Mouse (Mus musculus) CD4-positive naive resting alpha-beta T cell, adult 57 days (primary cell): Measurements from ENCODE around the gene Zfp65. TPM values are rescaled to one million over a fixed set of nuclear protein-coding genes. Genes with fewer than 3 reads are reported as not detected.

Experiments
- total RNA-seq: library from RNA; stranded (reverse); gene quantifications from one replicate; pipeline ENCODE4 v1.2.4, GENCODE M21; 2023

The Zfp65 gene
- total RNA-seq = 7.2 TPM

GRCm38 (mm10) chr13:67728641-67729318 is at the start of gene Zfp65:
Gene Zfp65, minus strand, starts transcription at chr13:67729173.

GRCm38 (mm10) chr13:67754333-67755306 is 25.6 kb upstream of the Zfp65 start, which contains the start of gene Zfp85:
Gene Zfp85, minus strand, starts transcription at chr13:67755228.

GRCm38 (mm10) chr13:67686971-67687370 is 42.0 kb downstream of the Zfp65 start, which contains the start of gene Zfp738:
Gene Zfp738, minus strand, starts transcription at chr13:67687071.

Other genes starting within 250 kb of the Zfp65 start
- gene Zfp874b, start 244.9 kb downstream of the Zfp65 start, total RNA-seq = 22.2 TPM
- 11.8 TPM for gene Zfp58, start 228.6 kb downstream of the Zfp65 start, total RNA-seq
- not detected for gene Gm26965, start 203.0 kb downstream of the Zfp65 start, total RNA-seq
- gene Zfp87, start 203.0 kb downstream of the Zfp65 start, total RNA-seq = 19.9 TPM
- 10.6 TPM for gene Zfp748, start 175.3 kb downstream of the Zfp65 start, total RNA-seq
- gene Zfp729b, start 119.5 kb downstream of the Zfp65 start, total RNA-seq = 10.2 TPM
- 2.2 TPM for gene Gm49345, start 91.4 kb downstream of the Zfp65 start, total RNA-seq
- gene Zfp729a, start 91.4 kb downstream of the Zfp65 start, total RNA-seq = 10.7 TPM
- 5.4 TPM for gene Zfp738, start 42.1 kb downstream of the Zfp65 start, total RNA-seq
- 5.1 TPM for gene Zfp85, start 26.1 kb upstream of the Zfp65 start, total RNA-seq
- gene Zfp493, start 50.5 kb upstream of the Zfp65 start, total RNA-seq = 0.86 TPM
- gene Zfp273, start 84.6 kb upstream of the Zfp65 start, total RNA-seq = 4.0 TPM
- not detected for gene Gm10037, start 101.9 kb upstream of the Zfp65 start, total RNA-seq
- gene BC048507, start 134.2 kb upstream of the Zfp65 start, total RNA-seq = not detected